Mouse (Mus musculus): ENCODE measurements around the gene Mtmr12. TPM values are rescaled to one million over a fixed set of nuclear protein-coding genes. Genes with fewer than 3 reads are reported as not detected.

Mtmr12 gene
- total RNA-seq, 1 experiment from 2014 or later, result 23.0 TPM

DNA sequence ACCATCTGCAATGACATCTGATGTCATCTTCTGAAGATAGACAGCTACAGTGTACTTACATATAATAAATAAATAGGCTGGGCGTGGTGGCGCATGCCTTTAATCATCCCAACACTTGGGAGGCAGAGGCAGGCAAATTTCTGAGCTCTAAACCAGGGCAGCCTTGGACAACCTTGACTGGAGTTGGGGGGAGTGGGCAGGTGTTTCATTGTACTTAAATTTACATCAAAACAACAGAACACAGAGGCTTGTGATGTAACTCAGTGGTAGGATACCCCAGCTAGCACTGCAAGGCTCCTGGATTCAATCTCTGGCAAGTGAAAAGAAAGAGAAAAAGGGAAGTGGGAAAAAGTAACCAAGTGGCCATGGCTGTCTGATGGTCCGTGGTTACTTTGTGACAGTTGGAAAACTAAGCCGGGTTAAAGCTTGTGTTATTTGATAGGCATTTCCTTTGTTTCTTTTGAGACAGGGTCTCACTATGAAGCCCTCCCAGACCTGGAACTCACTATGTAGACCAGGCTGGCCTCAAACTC lies 70.3 kb downstream of the Mtmr12 start:
- no peak for DNase-seq

DNA sequence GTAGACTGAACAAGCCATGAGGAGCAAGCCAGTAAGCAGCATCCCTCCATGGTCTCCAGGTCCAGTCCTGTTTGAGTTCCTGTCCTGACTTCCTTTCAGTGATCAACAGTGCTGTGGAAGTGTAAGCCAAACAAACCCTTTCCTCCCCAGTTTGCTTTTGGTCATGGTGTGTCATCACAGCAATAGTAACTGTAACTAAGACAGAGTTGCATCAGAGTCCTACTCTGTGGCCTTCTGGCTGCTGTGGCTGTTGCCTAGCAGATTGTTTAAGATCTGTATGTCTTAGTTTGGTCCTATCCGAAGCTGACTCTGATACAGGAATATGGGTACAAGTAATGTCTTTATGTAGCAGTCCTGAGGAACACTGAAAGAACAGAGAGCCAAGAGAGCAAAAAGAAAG lies 75.0 kb downstream of the Mtmr12 start:
- DNase-seq, result no peak

DNA sequence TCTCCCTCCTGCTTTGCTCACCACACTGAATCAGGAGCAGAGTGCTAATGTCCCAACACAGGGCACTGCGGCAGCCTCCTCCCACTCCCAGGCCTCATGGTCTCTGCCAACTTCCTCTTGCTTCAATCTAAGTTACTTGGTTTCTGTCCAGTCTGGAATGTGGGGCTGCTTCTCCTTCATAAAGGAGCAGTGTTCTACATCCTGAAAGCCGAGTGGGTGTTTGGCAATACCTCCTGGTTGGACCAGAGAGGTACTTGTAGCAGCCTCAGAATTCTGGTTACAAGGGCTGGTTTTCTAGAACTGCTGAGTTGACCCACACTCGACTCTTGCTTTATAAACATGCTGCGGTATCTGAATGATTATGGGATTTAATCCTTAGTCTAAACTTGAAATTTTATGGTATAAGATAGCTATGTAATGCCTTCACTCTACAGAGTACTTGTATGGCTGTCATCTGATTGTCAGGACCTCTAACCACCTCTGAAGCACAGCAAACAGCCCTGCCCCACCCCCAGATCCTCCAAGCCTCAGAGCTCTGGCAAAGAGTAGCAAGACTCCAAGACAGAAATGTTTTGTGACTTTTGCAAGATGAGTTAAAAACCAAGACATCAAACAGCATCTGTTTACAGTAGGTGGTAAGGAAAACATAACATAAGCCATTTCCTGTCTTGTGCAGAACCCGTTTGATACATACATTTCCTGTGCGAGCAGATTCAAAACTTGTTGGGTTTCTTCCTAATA lies 80.1 kb downstream of the Mtmr12 start:
- DNase-seq, result no peak

DNA sequence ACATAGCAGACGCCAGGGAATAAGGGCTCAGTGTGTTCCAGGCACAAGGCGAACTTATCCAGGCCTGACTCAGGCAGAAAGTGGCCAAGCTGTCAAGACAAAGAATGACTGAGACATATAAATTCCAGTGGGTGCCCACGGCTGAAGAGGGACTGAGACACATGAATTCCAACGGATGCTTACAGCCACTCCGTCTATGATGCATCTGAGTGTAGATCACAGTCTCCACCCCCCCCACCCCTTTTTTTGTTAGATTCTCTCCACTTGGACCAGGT lies 80.6 kb downstream of the Mtmr12 start:
- no peak for DNase-seq

DNA sequence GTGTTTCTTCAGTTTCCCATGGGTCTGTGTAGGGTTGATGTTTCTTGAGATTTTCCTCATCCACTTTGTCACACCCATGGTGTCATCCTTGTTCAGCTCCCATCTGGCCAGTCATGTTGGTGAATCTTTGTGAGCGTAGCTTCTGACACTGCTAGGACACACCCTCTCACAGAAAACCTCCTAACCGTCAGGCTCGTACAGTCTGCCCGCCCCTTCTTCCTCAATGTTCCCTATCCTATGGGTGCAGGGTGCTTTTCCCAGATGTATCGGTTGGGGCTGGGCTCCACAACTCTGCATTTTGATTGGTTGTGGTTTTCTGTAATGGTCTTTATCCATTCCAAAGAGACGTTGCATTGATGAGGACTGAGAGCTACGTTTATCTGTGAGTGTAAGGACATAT lies 85.5 kb downstream of the Mtmr12 start:
- no peak for DNase-seq

DNA sequence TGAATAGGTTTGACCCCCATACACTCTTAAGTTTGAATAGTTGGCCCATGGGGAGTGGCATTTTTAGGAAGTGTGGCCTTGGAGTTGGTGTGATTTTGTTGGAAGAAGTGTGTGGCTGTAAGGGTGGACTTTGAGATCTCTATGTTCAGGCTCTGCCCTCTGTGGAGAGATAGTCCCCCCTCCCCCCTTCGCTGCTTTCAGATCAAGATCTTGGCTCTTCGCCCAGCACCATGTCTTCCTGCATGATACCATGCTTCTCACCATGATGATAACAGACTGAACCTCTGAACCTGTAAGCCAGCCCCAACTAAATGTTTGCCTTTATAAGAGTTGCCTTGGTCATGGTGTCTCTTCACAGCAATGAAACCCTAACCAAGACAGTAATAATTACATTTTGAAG lies 86.9 kb downstream of the Mtmr12 start:
- DNase-seq, result no peak

DNA sequence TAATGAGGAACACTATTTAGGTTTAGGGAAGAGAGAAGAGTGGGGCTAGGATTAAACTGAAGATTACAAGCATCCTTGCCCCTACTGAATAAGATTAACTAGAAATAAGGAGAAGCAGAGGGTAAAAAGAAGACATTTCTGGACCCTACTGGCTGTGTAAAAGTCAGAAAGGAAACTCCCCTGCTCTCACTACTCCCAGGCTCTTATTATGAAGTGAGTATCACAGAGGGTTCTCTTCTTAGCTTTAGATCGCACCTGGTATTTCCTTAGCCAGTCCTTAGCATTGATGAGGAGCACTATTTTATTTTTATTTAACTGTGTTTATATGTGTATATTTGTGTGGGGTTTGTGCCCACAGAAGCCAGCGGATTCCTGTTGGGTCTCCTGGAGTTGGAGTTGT lies 91.4 kb downstream of the Mtmr12 start:
- no peak for DNase-seq

DNA sequence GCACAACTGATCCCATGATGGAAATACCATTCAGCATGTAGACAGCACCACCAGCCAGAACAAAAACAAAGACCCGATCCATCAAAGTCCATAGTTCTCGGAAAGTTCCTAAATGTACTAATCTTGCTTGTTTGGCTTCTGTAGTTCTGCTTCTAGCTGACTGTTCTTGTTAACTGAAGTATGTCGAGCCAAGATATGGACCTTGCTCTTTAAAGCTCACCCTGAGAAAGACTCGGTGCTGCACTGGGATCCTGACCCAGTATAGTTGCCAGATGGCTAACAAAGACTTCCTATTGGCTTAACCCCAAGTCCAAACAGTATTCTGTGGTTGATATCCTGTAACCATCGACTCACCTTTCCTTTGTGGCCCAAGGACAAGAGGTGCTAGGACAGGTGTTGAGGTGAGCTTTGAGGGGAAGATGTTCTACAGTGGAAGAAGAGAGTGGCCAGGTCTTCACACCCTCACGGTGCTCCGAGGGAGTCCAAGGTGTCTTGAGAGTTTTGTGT lies 93.5 kb downstream of the Mtmr12 start:
- DNase-seq, result no peak

DNA sequence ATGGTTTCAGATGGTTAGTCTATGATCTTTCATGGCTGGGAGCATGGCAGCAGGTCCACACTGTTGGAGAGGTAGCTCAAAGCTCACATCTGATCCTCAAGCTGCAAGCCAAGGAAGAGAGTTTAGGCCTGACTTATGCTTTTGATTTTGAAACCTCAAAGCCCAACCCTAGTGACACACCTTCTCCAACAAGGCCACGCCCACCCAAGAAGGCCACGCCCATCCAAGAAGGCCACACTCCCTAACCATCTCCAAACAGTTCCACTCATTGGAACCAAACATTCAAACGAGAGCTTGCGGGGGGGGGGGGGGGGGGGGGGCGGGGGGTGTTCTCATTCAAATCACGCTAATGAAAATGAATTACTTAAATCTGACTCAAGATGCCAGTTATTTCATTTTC lies 96.9 kb downstream of the Mtmr12 start:
- no peak for DNase-seq

DNA sequence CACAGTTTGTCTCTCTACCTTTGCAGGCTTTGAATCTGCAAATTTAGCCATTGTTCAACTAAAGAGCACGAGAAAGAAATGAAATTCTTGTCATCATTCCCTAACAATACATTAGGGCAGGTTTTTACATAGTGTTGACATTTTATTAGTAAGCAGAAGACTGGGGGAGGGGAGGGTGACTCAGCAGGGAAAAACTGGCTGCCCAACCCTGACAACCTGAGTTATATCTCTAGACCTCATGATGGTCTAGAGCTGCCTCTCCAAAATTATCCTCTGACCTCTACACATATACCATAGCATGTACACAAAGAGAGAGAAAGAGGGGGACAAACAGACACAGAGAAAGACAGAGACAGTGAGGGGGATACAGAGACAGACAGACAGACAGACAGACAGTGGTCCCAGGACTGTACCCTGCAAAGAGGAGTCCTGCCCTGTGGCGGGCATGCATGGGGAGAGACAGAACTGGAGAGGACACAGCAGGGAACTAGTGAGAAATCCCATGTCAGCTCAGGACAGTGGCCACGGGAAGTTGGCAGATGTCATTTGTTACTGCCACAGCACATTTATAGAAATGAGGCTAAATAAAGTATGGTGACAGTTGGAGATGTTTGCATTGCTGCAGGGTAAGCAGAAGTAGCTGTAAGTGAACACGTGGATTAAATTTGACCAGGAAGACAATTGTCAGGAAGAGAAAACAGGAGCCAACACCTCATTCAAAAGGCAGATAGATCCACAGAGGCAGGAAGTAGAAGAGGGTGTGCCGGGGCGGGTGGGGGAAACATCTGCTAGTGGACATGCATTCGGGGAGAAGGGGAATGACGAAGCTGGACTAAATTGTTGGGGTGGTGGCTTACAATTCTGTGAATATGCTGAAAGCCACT lies 101.6 kb downstream of the Mtmr12 start:
- DNase-seq, result no peak

DNA sequence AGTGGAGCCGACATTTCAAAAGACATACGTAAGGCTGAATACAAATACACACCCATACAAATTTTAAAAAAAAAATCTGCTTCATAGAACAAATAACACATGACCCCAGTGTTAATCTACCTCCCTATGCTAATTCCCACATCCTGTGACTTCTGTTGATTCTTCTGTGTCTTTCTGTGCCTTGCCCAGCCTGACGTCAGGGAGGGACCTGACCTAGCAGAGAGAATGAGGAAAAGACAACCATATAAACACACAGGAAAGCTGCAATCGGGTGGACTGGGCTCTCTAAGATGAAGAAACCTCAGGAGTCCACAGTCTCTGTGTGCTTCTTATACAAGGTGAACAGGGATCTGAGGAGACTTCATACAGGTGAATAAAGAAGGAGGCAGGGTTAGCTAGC lies 102.3 kb downstream of the Mtmr12 start:
- no peak for DNase-seq

DNA sequence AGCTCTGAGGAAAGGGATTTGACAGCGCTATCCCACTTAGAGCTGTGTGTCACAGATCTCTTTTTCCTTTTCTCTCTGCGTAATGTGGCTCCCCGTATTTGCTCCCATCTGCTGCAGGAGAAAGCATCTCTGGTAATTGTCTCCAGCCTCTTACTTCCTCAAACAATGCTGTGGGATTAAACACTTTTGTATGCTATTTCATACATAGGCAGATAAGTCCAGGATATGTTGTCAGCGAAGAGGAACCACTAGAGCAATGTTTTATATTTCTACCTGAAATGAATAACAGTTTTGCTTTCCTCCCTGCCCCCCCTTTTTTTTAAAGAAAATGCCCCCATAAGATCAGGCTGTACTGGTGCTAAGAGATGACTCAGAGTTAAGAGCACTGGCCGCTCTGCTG lies 103.7 kb downstream of the Mtmr12 start:
- DNase-seq, result no peak

DNA sequence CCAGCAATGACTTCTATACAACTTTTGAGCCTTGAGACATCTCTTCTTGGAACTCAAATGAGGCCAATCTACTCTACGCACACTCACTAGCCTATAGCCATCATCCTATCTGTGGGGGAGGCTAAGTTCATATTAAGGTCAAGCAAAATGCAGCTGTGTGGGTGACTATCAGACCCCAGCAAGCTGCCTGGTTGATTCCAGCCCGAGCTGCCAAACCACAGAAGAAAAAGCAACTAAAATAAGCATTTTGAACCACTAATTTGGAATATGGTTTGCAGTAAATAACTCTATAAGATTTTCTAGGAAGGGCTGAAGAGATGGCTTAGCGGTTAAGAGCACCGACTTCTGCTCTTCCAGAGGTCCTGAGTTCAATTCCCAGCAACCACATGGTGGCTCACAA lies 105.8 kb downstream of the Mtmr12 start:
- no peak for DNase-seq

DNA sequence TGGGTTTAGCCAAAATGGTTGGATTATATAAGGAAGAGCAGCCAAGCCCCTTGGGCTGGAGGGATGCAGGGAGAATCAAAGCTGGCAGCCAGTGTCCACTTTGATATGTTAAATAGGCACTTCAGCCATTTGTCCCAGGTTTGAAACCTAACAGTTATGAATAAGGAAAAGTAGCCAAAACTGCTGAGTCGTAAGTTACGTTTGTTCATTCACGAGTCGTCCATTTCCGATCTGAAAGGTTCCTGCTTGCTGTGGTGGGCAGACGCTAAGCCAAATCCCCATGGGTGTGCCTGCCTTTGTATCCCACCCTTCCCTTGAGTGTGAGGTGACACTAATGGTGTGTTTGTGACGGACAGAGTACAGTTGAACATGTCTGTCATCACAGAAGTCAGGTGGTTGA lies 106.6 kb downstream of the Mtmr12 start:
- DNase-seq, result no peak

DNA sequence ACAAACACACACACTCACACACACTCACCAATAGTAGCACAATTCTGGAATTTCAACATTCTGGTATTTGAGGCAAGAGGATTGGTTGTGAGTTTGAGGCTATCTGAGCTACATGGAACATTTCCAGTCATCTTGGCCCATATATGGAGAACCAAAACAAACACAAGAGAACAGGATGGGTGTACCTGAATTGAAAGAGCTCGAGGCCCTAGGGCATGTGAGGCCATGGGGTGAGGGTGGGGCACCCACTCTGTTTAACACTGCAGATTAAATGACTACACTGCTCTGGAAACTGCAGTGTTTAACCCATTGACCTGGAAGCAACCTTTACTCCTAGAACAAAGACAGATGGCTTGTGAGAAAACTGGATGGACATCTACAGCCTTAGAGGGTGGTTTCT lies 108.4 kb downstream of the Mtmr12 start:
- DNase-seq, result no peak

DNA sequence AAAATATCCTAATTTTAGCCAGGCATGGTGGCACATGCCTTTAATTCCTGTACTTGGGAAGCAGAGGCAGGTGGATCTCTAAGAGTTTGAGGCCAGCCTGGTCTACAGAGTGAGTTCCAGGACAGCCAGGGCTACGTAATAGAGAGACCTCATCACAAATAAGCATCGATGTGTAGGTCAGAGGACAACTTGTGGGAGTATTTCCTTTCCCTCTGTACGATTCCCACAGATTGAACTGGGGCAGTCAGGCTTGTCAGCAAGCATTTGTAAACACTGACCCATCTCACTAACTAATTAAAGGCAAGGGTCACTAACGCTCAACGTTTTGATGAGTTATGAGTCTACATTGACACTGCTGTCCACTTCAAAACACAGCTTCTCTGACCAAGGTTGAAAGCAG lies 109.8 kb downstream of the Mtmr12 start:
- DNase-seq, result no peak

DNA sequence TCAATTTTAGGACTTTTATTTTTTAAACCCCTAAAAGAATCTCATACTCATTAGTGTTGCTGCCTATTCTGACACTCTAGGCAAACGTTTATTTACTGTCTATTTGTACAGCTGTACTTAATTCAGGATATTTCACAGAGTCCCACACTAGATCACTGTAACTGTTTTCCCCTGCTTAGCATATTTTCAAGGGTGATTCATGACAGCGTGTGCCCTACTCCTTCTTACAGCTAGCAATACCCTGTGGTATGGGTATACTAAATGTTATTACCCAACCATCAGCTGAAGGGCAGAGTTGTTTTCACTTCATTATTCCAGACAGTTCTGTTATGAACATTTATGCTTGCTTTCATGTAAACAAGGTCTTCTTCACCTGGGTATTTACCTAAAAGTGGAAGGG lies 111.2 kb downstream of the Mtmr12 start:
- no peak for DNase-seq

DNA sequence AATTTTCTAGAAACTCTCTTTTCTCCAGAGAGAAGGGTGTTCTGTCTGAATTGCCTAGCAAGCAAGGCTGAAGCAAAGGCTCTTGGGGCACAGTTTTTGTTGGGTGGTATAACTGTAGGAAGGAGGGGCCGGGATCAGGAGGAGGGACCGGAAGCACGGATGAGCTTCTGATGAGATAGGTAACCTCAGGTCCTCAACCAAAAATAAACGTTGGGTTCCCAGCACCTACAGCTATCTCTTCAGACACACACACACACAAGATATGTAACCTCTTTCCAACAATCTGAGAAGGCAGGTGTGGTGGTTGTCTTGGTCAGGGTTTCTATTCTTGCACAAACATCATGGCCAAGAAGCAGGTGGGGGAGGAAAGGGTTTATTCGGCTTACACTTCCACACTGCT lies 112.5 kb downstream of the Mtmr12 start:
- no peak for DNase-seq

DNA sequence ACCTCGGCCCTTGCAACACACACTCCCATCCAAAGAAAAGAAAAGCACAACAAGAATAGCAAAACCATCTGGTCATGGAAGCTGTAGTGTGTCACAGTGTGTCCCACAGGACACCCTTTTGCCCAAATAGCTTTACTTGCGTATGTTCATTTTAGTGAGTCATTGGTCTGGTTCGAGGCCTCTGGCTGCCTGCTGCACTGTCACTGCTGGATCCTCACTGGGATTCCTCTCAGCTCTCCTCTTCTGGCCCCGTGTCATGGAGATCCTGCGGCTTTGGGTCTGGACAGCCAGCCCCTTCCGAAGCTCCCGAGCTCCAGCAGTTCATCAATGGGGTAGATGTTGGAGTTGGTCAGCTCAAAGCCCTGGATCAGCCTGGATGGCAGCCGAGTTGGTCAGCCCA lies 113.6 kb downstream of the Mtmr12 start:
- DNase-seq, result no peak

DNA sequence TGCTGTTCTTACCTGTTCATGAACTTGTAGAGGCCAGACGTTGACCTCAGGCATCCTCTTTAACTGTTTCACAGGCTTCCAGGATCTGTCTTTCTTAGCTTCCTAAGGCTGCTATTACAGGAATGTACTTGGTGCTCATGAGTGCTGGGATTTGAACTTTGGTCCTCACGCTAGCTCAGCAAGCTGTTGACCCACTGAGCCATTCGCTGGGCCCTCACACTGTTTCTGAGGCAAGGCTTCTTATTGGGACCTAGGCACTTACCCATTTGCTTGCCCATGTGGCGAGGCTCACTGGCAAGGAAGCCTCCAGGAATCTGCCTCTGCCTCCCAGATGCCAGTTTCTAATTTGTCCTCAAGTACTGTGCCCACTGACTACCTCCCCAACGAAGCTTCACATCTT lies 115.1 kb downstream of the Mtmr12 start:
- no peak for DNase-seq

DNA sequence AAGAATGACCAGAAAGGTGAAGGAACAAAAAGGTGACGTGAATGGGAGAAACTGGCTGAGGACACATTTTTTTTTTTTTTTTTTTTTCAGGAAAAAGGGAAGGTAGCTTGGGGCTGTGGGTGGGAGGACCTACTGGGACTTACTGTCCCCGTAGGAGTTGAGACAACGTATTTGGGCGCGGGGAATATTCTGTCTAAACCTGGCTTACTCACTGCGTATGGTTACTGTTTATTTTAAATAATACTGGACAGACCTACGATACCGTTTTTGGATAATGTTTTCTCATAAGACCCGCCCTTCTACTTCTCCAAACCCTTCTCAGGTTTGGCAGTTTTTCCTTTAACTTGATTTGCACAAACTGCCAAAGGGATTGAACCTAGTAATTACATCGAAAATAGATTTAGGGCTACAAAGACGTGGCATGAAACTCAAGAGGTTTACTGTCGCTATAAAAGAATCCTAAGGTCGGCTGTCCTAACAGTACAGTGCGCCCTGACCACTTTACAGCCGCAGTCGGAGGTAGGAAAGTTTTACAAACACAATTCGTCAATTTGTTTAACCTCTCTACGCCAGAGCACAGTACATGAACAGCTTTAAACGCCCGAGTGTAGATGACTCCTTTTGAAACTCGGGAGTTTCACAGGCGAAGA lies 115.7 kb downstream of the Mtmr12 start:
- DNase-seq, result no peak

DNA sequence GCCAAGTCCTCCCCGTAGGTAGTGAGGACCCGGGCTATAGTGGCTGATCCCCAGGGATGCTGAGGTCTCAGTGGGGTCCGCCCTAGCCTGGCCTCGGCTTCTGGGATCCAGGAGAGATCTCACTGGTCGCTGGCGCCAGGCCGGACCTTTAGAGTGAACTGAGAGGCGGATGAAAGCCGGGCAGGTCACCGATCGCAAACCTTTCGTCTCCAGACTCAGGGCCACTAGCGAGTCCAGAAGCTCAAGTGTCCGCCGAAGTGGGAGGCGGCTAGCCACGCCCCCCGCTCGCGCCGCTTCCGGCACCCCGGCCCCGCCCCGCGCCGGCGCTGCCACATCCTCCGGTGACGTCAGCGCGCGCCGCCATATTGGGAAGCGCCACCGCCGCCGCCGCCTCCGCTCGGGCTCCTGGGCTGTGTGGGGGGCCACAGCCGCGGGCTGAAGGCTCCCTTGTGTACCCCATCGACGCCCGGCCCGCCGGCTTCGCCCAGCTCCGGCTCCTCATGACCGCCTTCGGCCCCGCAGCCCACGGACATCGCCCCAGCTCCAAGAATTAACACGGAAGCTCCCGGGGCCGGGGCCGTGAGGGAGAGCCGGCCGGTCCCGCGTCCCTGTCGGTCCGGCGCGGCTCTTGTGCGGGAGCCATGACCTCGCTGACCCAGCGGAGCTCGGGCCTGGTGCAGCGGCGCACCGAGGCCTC lies 116.4 kb downstream of the Mtmr12 start, which contains the start of gene Golph3:
TSS of gene Golph3 (plus strand) at position 360 of the 697 bp plus-strand sequence.
- DNase-seq, result peak; percentile 98

All from adrenal gland, postnatal 25 days (tissue).